Mouse (Mus musculus) embryonic facial prominence, embryonic 10.5 days (tissue): Measurements from ENCODE around the gene Bap1. TPM values are rescaled to one million over a fixed set of nuclear protein-coding genes. Genes with fewer than 3 reads are reported as not detected.

Source experiments
- DNase-seq: peaks from one replicate; pipeline ENCODE4 v3.0.0-alpha.2; 2017; ENCODE audit warnings: low spot score
- H3K27ac ChIP-seq: fragments of 300-500 bp; sonication (generic); replicated peaks from 2 replicates; pipeline ENCODE4 v1.5.1; 2016; ENCODE audit warnings: mild to moderate bottlenecking
- H3K27me3 ChIP-seq: fragments of 300-500 bp; sonication (generic); replicated peaks from 2 replicates; pipeline ENCODE4 v1.6.1; 2016; ENCODE audit warnings: low read depth, mild to moderate bottlenecking; ENCODE audit not compliant: poor library complexity, severe bottlenecking
- H3K36me3 ChIP-seq: fragments of 300-500 bp; sonication (generic); replicated peaks from 2 replicates; pipeline ENCODE4 v1.6.1; 2016; ENCODE audit warnings: mild to moderate bottlenecking, moderate library complexity
- H3K4me1 ChIP-seq: fragments of 300-500 bp; sonication (generic); 2 replicates; pipeline ENCODE4 v1.6.1; 2016
- H3K4me3 ChIP-seq: fragments of 300-500 bp; sonication (generic); 2 replicates; pipeline ENCODE4 v1.5.1; 2016; ENCODE audit warnings: mild to moderate bottlenecking, moderate library complexity
- H3K9me3 ChIP-seq: fragments of 300-500 bp; sonication (generic); 2 replicates; pipeline ENCODE4 v1.6.1; 2016; ENCODE audit warnings: mild to moderate bottlenecking
- WGBS: fragments of 180-500 bp; shearing (Covaris S2); methylation state at CpG from one replicate; pipeline ENCODE4 v1.1.7; 2016; 5-methylcytosine and 5-hydroxymethylcytosine counted together
- polyA plus RNA-seq: library from polyadenylated mRNA; unstranded; fragments of >200 nt; fragmentation: Nextera tagmentation; extraction: Ambion mirVana; gene quantifications from 2 replicates; pipeline ENCODE4 v1.2.1, GENCODE M21; 2016

Bap1 gene
- 139 and 144 TPM in 2 replicates for polyA plus RNA-seq

DNA sequence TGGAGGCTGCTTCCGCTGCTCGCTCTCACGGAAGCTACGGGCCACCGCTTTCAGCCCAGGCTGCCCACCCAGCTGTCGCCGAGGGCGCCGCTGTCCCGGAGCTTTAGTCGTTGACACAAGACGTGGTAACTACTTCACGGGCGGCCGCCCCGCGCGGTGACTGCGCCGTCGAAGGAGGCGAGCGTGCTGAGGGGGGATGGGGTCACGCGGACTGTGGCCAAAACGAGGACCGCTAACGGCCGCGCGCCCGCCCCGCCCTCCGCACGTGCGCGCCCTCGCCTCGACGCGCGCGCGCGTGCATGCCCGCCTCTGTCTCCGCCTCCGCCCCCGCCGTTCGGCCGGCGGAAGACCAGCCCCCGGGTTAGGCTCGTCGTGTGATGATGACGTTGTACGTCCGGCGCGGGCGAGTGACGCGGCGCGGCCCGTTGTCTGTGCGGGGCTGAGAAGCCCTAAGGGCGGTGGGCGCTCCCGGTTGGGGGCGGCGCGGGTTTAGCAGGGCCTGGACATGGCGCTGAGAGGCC, at the start of gene Bap1, which contains the start of gene Phf7:
TSS of gene Bap1 (plus strand) at position 367 of the 521 bp plus-strand sequence.
TSS of gene Phf7 (minus strand) at position 234 of the 521 bp plus-strand sequence.
- peak; percentile 98 for DNase-seq
- peak within 1 kb of the TSS; percentile 88 for H3K4me3 ChIP-seq
- WGBS = under 1% methylated on average over 75 of the region's 75 CpGs
- no peaks in the 10 kb centered on the region for H3K9me3 ChIP-seq
- H3K27ac ChIP-seq = peak within 1 kb of the TSS; percentile 97
- H3K4me1 ChIP-seq = peaks cover 26% of the 10 kb centered on the region
- no peaks in the 10 kb centered on the region for H3K27me3 ChIP-seq
- H3K36me3 ChIP-seq = peaks cover 37% of the 10 kb centered on the region

DNA sequence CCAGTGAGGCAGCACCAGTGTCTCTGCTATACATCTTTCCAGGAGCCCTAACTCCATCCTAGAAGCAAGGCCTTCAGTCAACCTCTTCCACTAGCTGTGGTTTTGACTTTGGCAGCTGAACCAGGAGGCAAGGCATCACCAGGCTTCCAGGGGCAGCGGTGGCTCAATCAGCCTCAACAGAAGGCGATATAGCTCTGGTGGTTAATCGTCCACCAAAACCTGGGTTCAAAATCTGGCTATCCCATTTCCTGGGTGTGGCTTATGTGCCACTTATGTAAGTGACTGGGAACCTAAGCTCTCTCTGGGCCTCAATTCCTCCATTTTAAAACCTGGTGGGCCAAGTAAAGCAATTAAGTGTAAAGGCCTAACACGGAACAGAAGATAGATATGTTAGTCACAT, 46.4 kb upstream of the Bap1 start:
- WGBS = 80% methylated on average over 4 of the region's 4 CpGs
- Histone ChIP-seq H3K27ac (peak overlapping the region; percentile 97), H3K36me3 (peaks cover 58% of the 10 kb centered on the region), H3K4me1 (peaks cover 28% of the 10 kb centered on the region), H3K27me3 (0 out of 2 replicates have a peak, but pooled peaks cover 4% of the 10 kb centered on the region), H3K9me3 (no peaks in the 10 kb centered on the region), H3K4me3 (peak overlapping the region; percentile 90)
- DNase-seq = no peak

DNA sequence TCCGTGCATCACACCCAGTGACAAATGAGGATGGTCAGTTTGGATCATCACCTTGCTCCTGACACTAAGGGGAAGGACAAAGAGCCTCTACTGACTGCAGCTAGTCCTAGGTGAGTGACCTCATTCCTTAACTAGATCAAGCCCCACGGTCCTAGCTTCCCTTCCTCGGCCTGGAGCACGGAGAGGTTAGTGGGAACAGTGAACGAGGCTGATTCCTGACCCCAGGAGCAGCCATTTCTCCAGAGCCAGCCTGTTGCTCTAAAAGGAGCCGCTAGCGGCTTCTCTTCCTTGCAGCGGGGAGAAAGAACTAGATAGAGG, 46.0 kb upstream of the Bap1 start:
- no peak for DNase-seq

DNA sequence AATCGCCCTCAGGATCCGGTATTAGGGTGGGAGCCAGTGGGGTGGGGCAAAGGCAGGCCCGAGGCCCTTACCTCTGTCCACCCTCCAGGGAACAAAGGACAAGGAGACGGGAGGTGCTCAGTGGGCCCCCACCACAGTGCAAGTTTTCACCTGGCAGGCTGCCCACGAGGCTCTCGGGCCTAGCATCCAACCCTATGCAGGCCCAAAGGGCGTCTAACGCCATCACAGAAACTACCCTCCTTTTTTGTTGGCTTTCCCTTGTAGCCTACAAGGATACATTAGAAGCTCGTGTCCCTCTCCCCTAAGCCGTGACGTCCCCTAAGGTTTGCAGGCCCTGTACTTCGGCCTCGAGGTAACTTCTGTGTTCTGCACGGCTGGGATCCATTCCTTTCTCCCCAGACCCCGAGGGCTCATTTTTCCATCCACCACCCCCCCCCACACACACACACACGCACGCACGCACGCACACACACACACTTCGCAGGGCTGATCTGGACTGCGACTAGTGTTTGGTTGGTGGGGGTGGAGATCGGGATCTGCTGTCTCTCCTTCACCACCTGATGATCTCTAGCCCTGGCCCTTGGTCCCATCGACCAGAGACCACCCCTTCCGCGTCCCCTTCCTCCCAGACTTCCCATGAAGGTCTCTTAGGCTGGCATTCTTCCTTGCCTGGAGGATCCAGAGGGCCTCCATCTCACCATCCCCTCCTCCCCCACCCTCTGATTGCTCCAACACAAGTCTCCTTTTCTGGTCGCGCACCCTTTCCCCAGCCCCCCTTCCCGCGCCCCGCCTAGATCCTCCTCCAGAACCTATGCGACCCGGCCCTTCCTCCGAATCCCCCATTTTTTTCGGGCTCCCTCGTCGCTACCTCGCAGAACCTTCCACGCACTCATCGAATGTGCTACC, 45.4 kb upstream of the Bap1 start:
- H3K27me3 ChIP-seq = 0 out of 2 replicates have a peak, but pooled peaks cover 4% of the 10 kb centered on the region
- peak overlapping the region; percentile 90 for H3K4me3 ChIP-seq
- WGBS = 3% methylated on average over 39 of the region's 39 CpGs
- H3K9me3 ChIP-seq = no peaks in the 10 kb centered on the region
- DNase-seq = peak; percentile 74
- H3K27ac ChIP-seq = peak overlapping the region; percentile 97
- peaks cover 28% of the 10 kb centered on the region for H3K4me1 ChIP-seq
- H3K36me3 ChIP-seq = peaks cover 48% of the 10 kb centered on the region

More for the DNA sequence above, 46.0 kb upstream of the Bap1 start:
- WGBS = 24% methylated on average over 8 of the region's 8 CpGs
- H3K27me3 ChIP-seq = 0 out of 2 replicates have a peak, but pooled peaks cover 4% of the 10 kb centered on the region
- peak overlapping the region; percentile 90 for H3K4me3 ChIP-seq
- H3K4me1 ChIP-seq = peaks cover 28% of the 10 kb centered on the region
- H3K27ac ChIP-seq = peak overlapping the region; percentile 97
- no peaks in the 10 kb centered on the region for H3K9me3 ChIP-seq
- H3K36me3 ChIP-seq = peaks cover 54% of the 10 kb centered on the region

DNA sequence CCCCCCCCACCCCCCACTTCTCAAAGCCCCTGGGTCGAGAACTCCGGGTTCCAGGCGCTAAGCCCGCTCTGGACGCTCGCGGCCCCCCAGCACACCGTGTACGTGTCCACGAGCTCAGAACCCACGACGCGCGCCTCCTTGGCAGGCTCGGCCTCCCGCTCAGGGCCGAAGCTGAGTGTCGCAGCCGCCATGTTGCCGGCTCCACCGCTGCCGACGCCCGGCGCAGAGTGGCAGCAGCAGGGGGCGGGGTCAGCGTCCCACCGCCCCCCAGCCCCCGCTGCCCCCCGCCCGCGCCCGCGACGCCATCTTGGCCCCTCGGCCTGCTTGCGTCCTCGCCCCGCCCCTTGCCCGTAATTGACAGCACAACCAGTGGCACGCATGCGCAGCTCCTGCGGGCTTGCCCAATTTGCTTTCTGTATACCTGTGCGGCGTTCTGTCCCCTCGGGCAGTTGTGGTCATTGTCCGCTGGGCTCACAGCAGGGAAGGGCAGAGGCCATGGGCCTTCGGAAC, 44.7 kb upstream of the Bap1 start:
- WGBS = under 1% methylated on average over 48 of the region's 48 CpGs

DNA sequence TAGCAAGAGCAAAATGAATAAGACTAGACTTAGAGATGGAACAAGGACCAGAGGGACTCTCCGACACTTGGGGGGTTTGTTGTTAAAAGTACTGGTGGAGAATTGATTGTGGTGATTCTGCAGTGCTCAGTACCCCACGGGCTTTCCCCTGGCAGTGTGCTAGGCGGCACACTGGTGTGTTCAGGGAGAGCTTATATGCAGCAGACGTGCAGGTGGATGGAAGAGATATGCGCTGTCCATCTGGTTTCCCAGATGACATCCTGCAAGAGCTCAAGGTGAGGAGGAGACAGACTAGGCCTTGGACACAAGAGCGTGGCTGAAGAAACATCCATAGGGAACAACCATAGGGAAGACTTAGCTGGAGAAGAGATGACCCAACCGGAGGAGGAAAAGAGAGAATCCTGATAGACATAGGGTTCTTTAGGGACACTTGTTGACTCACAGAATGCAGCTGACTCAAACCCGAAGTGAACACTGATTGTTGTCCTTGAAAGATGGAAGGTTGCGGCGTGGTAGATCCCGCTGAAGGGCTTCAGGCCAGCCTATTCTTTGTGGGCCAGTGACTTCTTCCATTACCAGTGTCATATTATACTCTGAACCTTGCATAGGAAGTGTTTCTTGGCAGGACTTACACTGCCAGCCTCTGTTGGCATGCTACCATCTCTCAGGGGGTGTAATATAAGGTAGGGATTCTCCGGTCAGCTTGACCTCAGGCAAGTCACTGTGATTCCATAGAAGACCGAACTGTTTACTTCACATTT, 44.0 kb upstream of the Bap1 start:
- Histone ChIP-seq H3K36me3 (peaks cover 34% of the 10 kb centered on the region), H3K4me1 (peaks cover 32% of the 10 kb centered on the region), H3K27me3 (0 out of 2 replicates have a peak, but pooled peaks cover 4% of the 10 kb centered on the region), H3K4me3 (peak overlapping the region; percentile 90), H3K27ac (peak overlapping the region; percentile 97), H3K9me3 (no peaks in the 10 kb centered on the region)
- WGBS = 83% methylated on average over 13 of the region's 13 CpGs
- DNase-seq = no peak

More for the DNA sequence above, 44.7 kb upstream of the Bap1 start:
- H3K36me3 ChIP-seq = peaks cover 41% of the 10 kb centered on the region
- peak overlapping the region; percentile 97 for H3K27ac ChIP-seq
- peaks cover 28% of the 10 kb centered on the region for H3K4me1 ChIP-seq
- peak; percentile 98 for DNase-seq
- H3K27me3 ChIP-seq = 0 out of 2 replicates have a peak, but pooled peaks cover 4% of the 10 kb centered on the region
- peak overlapping the region; percentile 90 for H3K4me3 ChIP-seq
- no peaks in the 10 kb centered on the region for H3K9me3 ChIP-seq

DNA sequence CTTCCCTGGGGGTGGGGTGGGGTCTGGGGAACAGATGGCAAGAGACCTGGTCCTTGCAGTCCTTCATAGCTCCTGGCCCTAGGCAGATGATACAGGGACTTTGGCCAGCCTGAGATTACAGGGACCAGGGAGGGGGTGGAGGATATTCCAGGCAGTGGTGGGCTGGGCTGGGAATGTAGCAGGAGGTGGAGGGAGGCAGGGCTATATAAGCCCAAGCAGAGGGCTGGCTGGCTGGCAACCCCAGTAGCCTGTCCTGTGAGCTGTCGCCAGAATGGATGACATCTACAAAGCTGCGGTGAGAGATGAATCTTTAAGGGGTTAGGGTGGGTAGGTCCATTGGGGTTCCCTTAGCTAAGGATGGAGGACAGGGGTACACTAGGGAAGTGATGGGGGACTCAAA, 43.2 kb upstream of the Bap1 start, which contains the start of gene Tnnc1:
TSS of gene Tnnc1 (plus strand) at position 229 of the 400 bp plus-strand sequence.
- DNase-seq = no peak
- Histone ChIP-seq H3K27ac (0 out of 2 replicates have a peak within 1 kb of the TSS, but pooled peaks have one; percentile 97), H3K4me1 (peaks cover 37% of the 10 kb centered on the region), H3K9me3 (no peaks in the 10 kb centered on the region), H3K4me3 (peak within 1 kb of the TSS; percentile 90), H3K36me3 (peaks cover 25% of the 10 kb centered on the region), H3K27me3 (0 out of 2 replicates have a peak, but pooled peaks cover 7% of the 10 kb centered on the region)
- 80% methylated on average over 2 of the region's 2 CpGs for WGBS

DNA sequence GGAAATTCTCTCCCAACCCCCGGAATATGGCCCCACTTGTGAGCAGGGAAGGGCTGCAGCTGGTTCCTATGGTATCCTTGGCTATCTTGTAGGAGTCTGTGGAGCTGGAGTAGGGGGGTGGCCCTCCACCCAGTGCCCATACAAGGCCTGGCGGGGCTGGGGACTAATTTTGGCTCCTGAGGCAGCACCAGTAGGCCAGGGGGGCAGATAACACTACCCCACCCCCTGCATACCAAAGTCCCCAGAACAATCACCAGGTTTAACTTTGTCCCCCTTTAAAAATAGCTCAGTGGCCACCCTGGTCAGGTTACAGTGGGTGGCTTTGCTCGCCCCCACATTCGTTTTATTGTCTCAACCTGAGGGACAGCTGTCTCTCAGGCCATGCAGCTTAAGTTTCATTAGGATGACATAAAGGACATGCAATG, 42.1 kb upstream of the Bap1 start:
- Histone ChIP-seq H3K27me3 (0 out of 2 replicates have a peak, but pooled peaks cover 7% of the 10 kb centered on the region), H3K9me3 (no peaks in the 10 kb centered on the region), H3K36me3 (peaks cover 15% of the 10 kb centered on the region), H3K4me1 (peaks cover 37% of the 10 kb centered on the region), H3K27ac (no peak overlapping the region), H3K4me3 (no peak overlapping the region)
- 78% methylated on average over 4 of the region's 4 CpGs for WGBS
- DNase-seq = no peak

DNA sequence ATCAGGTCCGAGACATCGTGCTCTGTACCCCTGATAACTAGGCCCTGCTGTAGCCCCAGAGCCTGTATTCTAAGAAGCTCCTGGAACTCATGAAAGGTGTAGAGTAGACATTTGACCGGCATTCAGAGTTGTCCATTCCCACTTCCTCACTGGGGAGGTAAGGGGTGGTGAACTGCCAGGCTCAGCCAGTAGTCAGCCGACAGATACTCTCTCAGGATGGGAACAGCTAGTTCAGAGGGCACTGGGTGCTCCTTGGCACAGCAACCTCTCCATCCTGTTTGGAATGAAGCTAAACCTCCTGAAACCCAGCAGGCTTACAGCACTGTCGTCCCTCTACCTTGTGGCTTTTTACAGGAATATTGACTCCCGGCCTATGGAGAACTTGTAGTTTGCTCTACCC, 39.4 kb upstream of the Bap1 start:
- no peak for DNase-seq
- H3K27ac ChIP-seq = no peak overlapping the region
- H3K9me3 ChIP-seq = no peaks in the 10 kb centered on the region
- 87% methylated on average over 6 of the region's 6 CpGs for WGBS
- peaks cover 13% of the 10 kb centered on the region; the same call in 1 of the 2 replicates for H3K27me3 ChIP-seq
- H3K4me3 ChIP-seq = no peak overlapping the region
- no peaks in the 10 kb centered on the region for H3K36me3 ChIP-seq
- peaks cover 28% of the 10 kb centered on the region for H3K4me1 ChIP-seq

DNA sequence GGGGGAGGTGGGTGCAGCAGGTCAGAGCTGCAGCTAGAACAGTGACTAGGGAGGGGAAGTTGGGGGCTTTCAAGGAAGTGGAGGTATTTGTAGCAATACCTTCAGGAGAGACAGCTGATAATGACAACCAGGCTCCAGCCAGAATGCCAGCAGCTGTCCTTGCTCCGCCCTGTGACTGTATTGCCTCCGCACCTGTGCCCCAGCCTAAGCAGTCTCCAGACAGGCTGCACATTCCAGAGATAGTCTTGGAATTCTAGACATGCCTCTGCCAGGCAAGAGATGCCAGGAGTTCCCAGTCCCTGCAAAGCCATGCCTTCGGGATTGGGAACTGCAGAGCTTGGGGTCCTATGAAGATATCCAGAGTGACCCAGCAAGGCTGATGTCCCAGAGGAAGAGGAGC, 38.8 kb upstream of the Bap1 start:
- H3K4me1 ChIP-seq = peaks cover 28% of the 10 kb centered on the region
- no peak overlapping the region for H3K4me3 ChIP-seq
- no peaks in the 10 kb centered on the region for H3K36me3 ChIP-seq
- WGBS = 86% methylated on average over 3 of the region's 3 CpGs
- H3K27ac ChIP-seq = no peak overlapping the region
- H3K27me3 ChIP-seq = peaks cover 18% of the 10 kb centered on the region; the same call in 1 of the 2 replicates
- no peak for DNase-seq
- H3K9me3 ChIP-seq = no peaks in the 10 kb centered on the region

DNA sequence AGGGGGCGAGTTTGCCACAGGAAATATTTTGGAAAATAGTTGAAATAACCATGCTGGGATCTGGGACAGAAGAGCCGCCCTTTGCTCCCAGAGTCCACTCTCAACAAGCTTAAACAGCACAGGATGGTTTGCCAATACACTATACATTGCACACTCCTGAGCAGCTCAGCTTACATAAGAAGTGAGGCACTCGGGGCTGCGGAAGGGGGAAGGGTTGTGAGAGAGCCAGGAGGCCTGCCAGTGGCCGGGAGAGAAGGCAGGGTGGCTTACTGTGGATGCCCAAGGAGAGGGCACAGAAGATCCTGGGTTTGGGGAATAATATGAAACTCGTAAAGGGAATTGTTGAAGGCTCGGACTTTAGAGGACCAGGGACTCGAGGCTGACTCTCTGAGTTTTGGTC, 37.4 kb upstream of the Bap1 start:
- no peaks in the 10 kb centered on the region for H3K9me3 ChIP-seq
- no peak for DNase-seq
- no peak overlapping the region for H3K4me3 ChIP-seq
- H3K36me3 ChIP-seq = no peaks in the 10 kb centered on the region
- 68% methylated on average over 8 of the region's 8 CpGs for WGBS
- H3K4me1 ChIP-seq = peaks cover 36% of the 10 kb centered on the region
- no peak overlapping the region for H3K27ac ChIP-seq
- peaks cover 16% of the 10 kb centered on the region; the same call in 1 of the 2 replicates for H3K27me3 ChIP-seq

DNA sequence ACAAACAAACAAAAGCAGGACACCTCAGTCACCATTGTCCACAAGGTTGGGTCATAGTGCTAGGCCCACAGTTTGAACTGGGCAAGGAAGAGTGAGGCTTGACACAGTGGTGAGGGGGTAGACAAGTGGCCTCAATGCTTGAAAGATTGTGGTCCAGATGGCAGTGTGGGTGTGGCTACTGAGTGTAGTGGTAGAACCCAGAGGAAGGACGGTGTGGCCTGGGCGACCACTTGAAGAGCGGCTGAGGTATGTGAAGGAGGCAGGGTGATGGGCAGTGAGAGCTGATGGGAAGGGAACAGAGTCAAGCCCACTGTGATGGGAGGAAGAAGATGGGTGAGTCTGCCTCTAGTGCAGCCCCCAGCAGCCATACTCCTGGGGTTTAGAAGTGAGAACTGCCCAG, 36.6 kb upstream of the Bap1 start:
- WGBS = 86% methylated on average over 3 of the region's 3 CpGs

More for the DNA sequence above, 36.6 kb upstream of the Bap1 start:
- no peak for DNase-seq
- Histone ChIP-seq H3K27me3 (peaks cover 14% of the 10 kb centered on the region; the same call in 1 of the 2 replicates), H3K9me3 (no peaks in the 10 kb centered on the region), H3K4me3 (no peak overlapping the region), H3K4me1 (peaks cover 36% of the 10 kb centered on the region), H3K36me3 (no peaks in the 10 kb centered on the region), H3K27ac (no peak overlapping the region)
